Mouse (Mus musculus) ES-Bruce4 (cell line): Measurements from ENCODE around the gene Csf1.

Experiments used
- CTCF ChIP-seq: IDR thresholded peaks from one replicate; pipeline ENCODE4 v1.8.1; 2011; ENCODE audit warnings: low read depth, low read length
- EP300 ChIP-seq: IDR thresholded peaks from 2 replicates; pipeline ENCODE4 v1.6.1; 2011; ENCODE audit warnings: low read depth, low read length; ENCODE audit not compliant: insufficient read depth

- TF ChIP-seq EP300 = no peak
- no peak for TF ChIP-seq CTCF
Observed at GRCm38 (mm10) chr3:107804799-107805198, 44.5 kb upstream of the Csf1 start.
